Mouse (Mus musculus) C2C12 (cell line): ENCODE data around the gene Tle2.
A peak's percentile ranks its signal among the peaks of the same experiment; 100 is the strongest.

Experiments
- CEBPB ChIP-seq: IDR thresholded peaks from one replicate; pipeline ENCODE4 v1.6.1; 2011; ENCODE audit warnings: low read depth, mild to moderate bottlenecking, control low read depth, moderate library complexity
- CTCF ChIP-seq: IDR thresholded peaks from one replicate; pipeline ENCODE4 v1.5.1; 2011; ENCODE audit not compliant: control insufficient read depth, insufficient read depth, insufficient read length
- MAX ChIP-seq: IDR thresholded peaks from one replicate; pipeline ENCODE4 v1.6.1; 2011; ENCODE audit warnings: mild to moderate bottlenecking, control low read depth
- MYOG ChIP-seq: IDR thresholded peaks from one replicate; pipeline ENCODE4 v1.6.1; 2011; ENCODE audit not compliant: control insufficient read depth, insufficient read length; ENCODE audit errors: extremely low read depth
- USF1 ChIP-seq: IDR thresholded peaks from one replicate; pipeline ENCODE4 v1.6.1; 2011; ENCODE audit warnings: low read depth, mild to moderate bottlenecking, control low read depth, moderate library complexity

DNA sequence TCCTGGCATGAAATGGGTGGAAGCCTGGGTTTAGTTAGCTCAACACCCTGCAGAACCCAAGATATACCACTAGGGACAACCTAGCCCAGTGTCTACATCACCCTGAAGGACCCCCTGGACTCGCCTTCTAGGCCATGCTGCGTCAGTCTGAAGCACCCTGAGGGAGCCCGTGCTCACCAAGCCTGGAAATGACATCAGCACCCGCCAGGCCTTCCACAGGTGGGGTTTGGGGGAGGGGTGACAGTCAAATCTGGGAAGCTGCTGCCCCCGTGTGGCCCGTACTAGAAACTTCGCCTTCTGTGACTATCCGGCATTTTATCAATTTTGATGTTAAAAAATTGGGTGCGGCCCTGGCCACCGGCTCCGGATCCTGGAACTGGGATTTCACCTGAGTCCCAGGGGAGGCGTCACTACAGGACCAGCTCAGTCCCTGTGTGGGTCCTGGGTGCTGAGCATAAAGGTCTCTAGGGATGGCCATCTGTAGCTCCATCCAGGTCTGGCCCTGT, 22.7 kb upstream of the Tle2 start:
- TF ChIP-seq CTCF (peak; percentile 79), MYOG (no peak), USF1 (no peak), MAX (peak; percentile 66), CEBPB (no peak)
